In genomic region chr3:79907223-79907622, GRCm38 (mm10) we compare ENCODE assay signal across 10 mouse cellular contexts. TPM values are rescaled to one million over a fixed set of nuclear protein-coding genes. Genes with fewer than 3 reads are reported as not detected.
A peak's percentile ranks its signal among the peaks of the same experiment; 100 is the strongest.
DNase-seq lines count a peak whose midpoint lies in the region; ATAC-seq and TF ChIP-seq lines count a peak whose summit lies in the region.
"Had no signal": no experiment of that assay in that cellular context is flagged by ENCODE, and none has a peak within 500 bp of the region (broad histone marks: within the 10 kb centered on the region; RNA-seq: fewer than 3 reads in every experiment).

No protein-coding gene starts in this region.

- ATAC-seq in heart, embryonic 16.5 days (replicated peaks; ENCODE audit: extremely low read depth, insufficient read depth, low FRiP score), result peak; percentile 25; the same call in 1 of the 2 replicates
- ATAC-seq in lung, embryonic 15.5 days (ENCODE audit: borderline replicate concordance, extremely low read depth, low FRiP score, low TSS enrichment), result peak; percentile 63; the same call in 1 of the 2 replicates
- ATAC-seq: Patski had no signal

- DNase-seq in adrenal gland, adult 8-10 months, result peak; percentile 5
- no peak for DNase-seq in adrenal gland, postnatal 4 days (ENCODE audit: low spot score in 2 of 2)
- DNase-seq in ZHBTc4 (ENCODE audit: low read depth, low spot score), result peak; percentile 76
- no peak for DNase-seq in left cerebral cortex, adult 9 months (ENCODE audit: low spot score in 2 of 2)
- no peak for DNase-seq in thymus, adult 2 months
- no peak for DNase-seq in left cerebral cortex, postnatal 4 days

- peaks cover 18% of the 10 kb centered on the region for H3K36me3 ChIP-seq in heart, embryonic 16.5 days (ENCODE audit: control insufficient read depth, insufficient read depth)
- H3K36me3 ChIP-seq in lung, embryonic 15.5 days, result no peaks in the 10 kb centered on the region
- H3K36me3 ChIP-seq in thymus, adult 2 months (ENCODE audit: control insufficient read depth, insufficient read depth, low read length), result no peaks in the 10 kb centered on the region
- H3K36me3 ChIP-seq: neural tube, embryonic 13.5 days had no signal

- no peaks in the 10 kb centered on the region for H3K27me3 ChIP-seq in heart, embryonic 16.5 days (ENCODE audit: control insufficient read depth, insufficient read depth, low read length)
- no peaks in the 10 kb centered on the region for H3K27me3 ChIP-seq in lung, embryonic 15.5 days
- H3K27me3 ChIP-seq in thymus, adult 2 months (ENCODE audit: control insufficient read depth, insufficient read depth, low read length), result no peaks in the 10 kb centered on the region
- H3K27me3 ChIP-seq: neural tube, embryonic 13.5 days; Patski had no signal

- H3K4me2 ChIP-seq in heart, embryonic 16.5 days (ENCODE audit: low read depth, low read length), result peak overlapping the region; percentile 34
- peak overlapping the region; percentile 14; the same call in 1 of the 2 replicates for H3K4me2 ChIP-seq in lung, embryonic 15.5 days
- H3K4me2 ChIP-seq: neural tube, embryonic 13.5 days had no signal

- no peak for TF ChIP-seq POLR2A in thymus, adult 2 months (IDR thresholded peaks at IDR 0.05; ENCODE audit: control insufficient read depth, extremely low read depth, insufficient read depth, low read length, poor library complexity)

- intact Hi-C loops in left cerebral cortex, postnatal 4 days (cut with DNase I), result no loop called here

- H3K9me3 ChIP-seq in heart, embryonic 16.5 days (replicated peaks; ENCODE audit: control insufficient read depth, low read length), result no peaks in the 10 kb centered on the region
- H3K9me3 ChIP-seq in lung, embryonic 15.5 days, result no peaks in the 10 kb centered on the region
- H3K9me3 ChIP-seq: neural tube, embryonic 13.5 days had no signal

- H3K27ac ChIP-seq in heart, embryonic 16.5 days (ENCODE audit: low read length), result peak overlapping the region; percentile 54
- H3K27ac ChIP-seq in lung, embryonic 15.5 days, result peak overlapping the region; percentile 69
- H3K27ac ChIP-seq in thymus, adult 2 months (ENCODE audit: control insufficient read depth, insufficient read depth, low read length), result no peak overlapping the region
- H3K27ac ChIP-seq: neural tube, embryonic 13.5 days had no signal

- H3K9ac ChIP-seq in heart, embryonic 16.5 days (ENCODE audit: low read length), result no peak overlapping the region; the same call in 1 of the 2 replicates
- H3K9ac ChIP-seq in lung, embryonic 15.5 days, result no peak overlapping the region
- H3K9ac ChIP-seq: neural tube, embryonic 13.5 days had no signal

- no peak overlapping the region for H3K4me3 ChIP-seq in heart, embryonic 16.5 days (ENCODE audit: low read length)
- H3K4me3 ChIP-seq in lung, embryonic 15.5 days, result no peak overlapping the region
- H3K4me3 ChIP-seq in thymus, adult 2 months (ENCODE audit: control insufficient read depth, insufficient read depth, low read length), result no peak overlapping the region
- H3K4me3 ChIP-seq: neural tube, embryonic 13.5 days had no signal

- peaks cover 38% of the 10 kb centered on the region for H3K4me1 ChIP-seq in heart, embryonic 16.5 days (ENCODE audit: control insufficient read depth, insufficient read depth, low read length)
- peaks cover 34% of the 10 kb centered on the region for H3K4me1 ChIP-seq in lung, embryonic 15.5 days
- no peaks in the 10 kb centered on the region for H3K4me1 ChIP-seq in thymus, adult 2 months (replicated peaks; ENCODE audit: control insufficient read depth, insufficient read depth, low read length)

- WGBS in heart, embryonic 16.5 days, result 14% methylated on average over 7 of the region's 7 CpGs
- 21% methylated on average over 7 of the region's 7 CpGs for WGBS in lung, embryonic 15.5 days
- WGBS in thymus, adult 2 months, result 1% methylated on average over 7 of the region's 7 CpGs

- no peak for TF ChIP-seq CTCF in thymus, adult 2 months (IDR thresholded peaks at IDR 0.05; ENCODE audit: borderline replicate concordance, control insufficient read depth, extremely low read depth, insufficient read depth, low read length, poor library complexity)

RNA-seq across cellular contexts. Expression of gene Fam198b, which starts 22.9 kb away (rescaled TPM):
- total RNA-seq in adrenal gland, adult 8-10 months (2022), result 10 to 100 TPM in 2 of 4 experiments, 1 to 10 TPM in 2; 2.9 to 39.5 (median 10.6) TPM
- 10 to 100 TPM; 24.8 TPM for total RNA-seq in adrenal gland, postnatal 4 days (2021)
- polyA plus RNA-seq in heart, embryonic 16.5 days (2015; fragmentation: Nextera tagmentation; extraction: Ambion mirVana), result 61.6 and 61.7 TPM in 2 replicates
- polyA plus RNA-seq in lung, embryonic 15.5 days (2015; fragmentation: Nextera tagmentation; extraction: Ambion mirVana), result 23.6 and 27.1 TPM in 2 replicates
- polyA plus RNA-seq in thymus, adult 2 months (2012; rRNA removed), result 1.3 and 1.5 TPM in 2 replicates
- total RNA-seq in left cerebral cortex, postnatal 4 days (2021), result 1 to 10 TPM; 3.4 to 4.1 TPM

RNA-seq across cellular contexts. Expression of gene Tmem144, which starts 54.6 kb away (rescaled TPM):
- total RNA-seq in adrenal gland, adult 8-10 months (2022), result 10 to 100 TPM in 2 of 4 experiments, 1 to 10 TPM in 2; 6.4 to 11.6 (median 10.2) TPM
- total RNA-seq in adrenal gland, postnatal 4 days (2021), result 10 to 100 TPM; 11.3 to 13.4 TPM
- 10.5 and 11.3 TPM in 2 replicates for polyA plus RNA-seq in heart, embryonic 16.5 days (2015; fragmentation: Nextera tagmentation; extraction: Ambion mirVana)
- polyA plus RNA-seq in lung, embryonic 15.5 days (2015; fragmentation: Nextera tagmentation; extraction: Ambion mirVana), result 4.9 and 5.2 TPM in 2 replicates
- polyA plus RNA-seq in thymus, adult 2 months (2012; rRNA removed), result 0.38 and 1.4 TPM in 2 replicates
- total RNA-seq in left cerebral cortex, postnatal 4 days (2021), result 1 to 10 TPM; 2.8 to 3.6 TPM

Comparison
In these comparisons a context has a peak if more than half of its experiments do, and no peak if none do; other contexts are left out.
1. DNase-seq: peak in adrenal gland, adult 8-10 months (single experiment) and ZHBTc4 (single experiment); none in adrenal gland, postnatal 4 days (0 of 2), left cerebral cortex, adult 9 months (0 of 2), thymus, adult 2 months (single experiment) and left cerebral cortex, postnatal 4 days (single experiment).